Mouse (Mus musculus): ENCODE results near the gene Tsc1. TPM values are rescaled to one million over a fixed set of nuclear protein-coding genes. Genes with fewer than 3 reads are reported as not detected.
A peak's percentile ranks its signal among the peaks of the same experiment; 100 is the strongest.

The Tsc1 gene
- polyA plus RNA-seq (2015; fragmentation: Nextera tagmentation; extraction: Ambion mirVana) = 3.7 TPM in 2 replicates

- H3K4me3 ChIP-seq (ENCODE audit: low read depth, low read length) = peak within 1 kb of the TSS; percentile 100
- H3K36me3 ChIP-seq (replicated peaks; ENCODE audit: insufficient read depth, low read length) = no peaks in the 10 kb centered on the region
- DNase-seq (peak; percentile 99), ATAC-seq (peak; percentile 97)
- H3K4me2 ChIP-seq (ENCODE audit: low read depth, low read length) = peak within 1 kb of the TSS; percentile 98
- peak within 1 kb of the TSS; percentile 97 for H3K9ac ChIP-seq (replicated peaks)
- WGBS (ENCODE audit: insufficient replicate concordance) = 3% methylated on average over 37 of the region's 47 CpGs
- H3K4me1 ChIP-seq (ENCODE audit: insufficient read depth) = peaks cover 12% of the 10 kb centered on the region
- H3K9me3 ChIP-seq (ENCODE audit: low read length) = no peaks in the 10 kb centered on the region
- TF ChIP-seq EP300 (IDR thresholded peaks at IDR 0.05; ENCODE audit: low read depth) (peak; percentile 91), CTCF (IDR thresholded peaks at IDR 0.05; ENCODE audit: low read depth) (peak; percentile 28)
- peak within 1 kb of the TSS; percentile 94 for H3K27ac ChIP-seq (ENCODE audit: low read depth)
- no peaks in the 10 kb centered on the region for H3K27me3 ChIP-seq (ENCODE audit: insufficient read depth, low read length)
Observed at GRCm38 (mm10) chr2:28640461-28641424, at the start of gene Tsc1. Gene Tsc1 (plus strand): TSS chr2:28641228.

- Histone ChIP-seq H3K27me3 (ENCODE audit: insufficient read depth, low read length) (no peaks in the 10 kb centered on the region), H3K27ac (ENCODE audit: low read depth) (no peak overlapping the region), H3K4me1 (ENCODE audit: insufficient read depth) (peaks cover 9% of the 10 kb centered on the region), H3K36me3 (replicated peaks; ENCODE audit: insufficient read depth, low read length) (no peaks in the 10 kb centered on the region), H3K9me3 (ENCODE audit: low read length) (no peaks in the 10 kb centered on the region), H3K4me2 (ENCODE audit: low read depth, low read length) (no peak overlapping the region), H3K4me3 (ENCODE audit: low read depth, low read length) (no peak overlapping the region), H3K9ac (replicated peaks) (no peak overlapping the region)
- TF ChIP-seq CTCF (IDR thresholded peaks at IDR 0.05; ENCODE audit: low read depth) (no peak), EP300 (IDR thresholded peaks at IDR 0.05; ENCODE audit: low read depth) (no peak)
- ATAC-seq (no peak), DNase-seq (no peak)
- 39% methylated on average over 2 of the region's 2 CpGs for WGBS (ENCODE audit: insufficient replicate concordance)
Observed at GRCm38 (mm10) chr2:28591479-28591878, 49.5 kb upstream of the Tsc1 start.

DNA sequence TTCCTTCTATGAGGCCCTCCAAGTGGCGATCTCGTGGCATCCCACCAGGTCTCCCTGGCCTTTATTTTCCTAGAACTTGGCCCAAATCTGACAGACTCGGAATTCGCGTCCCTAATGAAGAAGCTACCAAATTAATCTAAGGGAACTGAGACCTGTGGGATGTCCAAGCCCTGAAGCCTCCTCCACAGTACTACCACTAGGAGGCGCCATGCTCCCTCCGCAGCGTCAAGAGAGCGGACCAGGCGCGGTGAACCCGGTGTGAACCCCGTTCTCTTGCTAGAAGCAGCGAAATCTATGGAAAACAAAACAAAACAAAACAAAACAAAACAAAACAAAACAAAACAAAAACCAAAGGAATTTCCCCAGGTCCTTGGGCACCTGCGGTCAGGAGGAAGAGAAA is 48.2 kb upstream of the Tsc1 start:
- H3K9ac ChIP-seq (replicated peaks) = no peak overlapping the region; the same call in 1 of the 2 replicates
- DNase-seq (peak; percentile 87), ATAC-seq (peak; percentile 51)
- H3K4me2 ChIP-seq (ENCODE audit: low read depth, low read length) = peak overlapping the region; percentile 64
- 3% methylated on average over 15 of the region's 15 CpGs for WGBS (ENCODE audit: insufficient replicate concordance)
- no peak for TF ChIP-seq EP300 (IDR thresholded peaks at IDR 0.05; ENCODE audit: low read depth)
- peak; percentile 99 for TF ChIP-seq CTCF (IDR thresholded peaks at IDR 0.05; ENCODE audit: low read depth)
- no peaks in the 10 kb centered on the region for H3K27me3 ChIP-seq (ENCODE audit: insufficient read depth, low read length)
- H3K27ac ChIP-seq (ENCODE audit: low read depth) = no peak overlapping the region
- H3K4me1 ChIP-seq (ENCODE audit: insufficient read depth) = peaks cover 14% of the 10 kb centered on the region
- no peak overlapping the region for H3K4me3 ChIP-seq (ENCODE audit: low read depth, low read length)
- no peaks in the 10 kb centered on the region for H3K9me3 ChIP-seq (ENCODE audit: low read length)
- H3K36me3 ChIP-seq (replicated peaks; ENCODE audit: insufficient read depth, low read length) = no peaks in the 10 kb centered on the region

- peak overlapping the region; percentile 49; the same call in 1 of the 2 replicates for H3K27ac ChIP-seq (ENCODE audit: low read depth)
- DNase-seq = peak; percentile 24
- no peak overlapping the region for H3K9ac ChIP-seq (replicated peaks)
Observed at GRCm38 (mm10) chr2:28596021-28596420, 45.0 kb upstream of the Tsc1 start.

GRCm38 (mm10) chr2:28596998-28597397 is 44.0 kb upstream of the Tsc1 start:
- Histone ChIP-seq H3K4me1 (ENCODE audit: insufficient read depth) (peaks cover 55% of the 10 kb centered on the region), H3K36me3 (replicated peaks; ENCODE audit: insufficient read depth, low read length) (no peaks in the 10 kb centered on the region), H3K4me3 (ENCODE audit: low read depth, low read length) (no peak overlapping the region), H3K9me3 (ENCODE audit: low read length) (no peaks in the 10 kb centered on the region), H3K9ac (replicated peaks) (no peak overlapping the region; the same call in 1 of the 2 replicates), H3K27ac (ENCODE audit: low read depth) (peak overlapping the region; percentile 70), H3K4me2 (ENCODE audit: low read depth, low read length) (no peak overlapping the region), H3K27me3 (ENCODE audit: insufficient read depth, low read length) (no peaks in the 10 kb centered on the region)
- DNase-seq = peak; percentile 80
- no peak for ATAC-seq
- WGBS (ENCODE audit: insufficient replicate concordance) = 75% methylated on average over 7 of the region's 7 CpGs
- TF ChIP-seq CTCF (IDR thresholded peaks at IDR 0.05; ENCODE audit: low read depth) (peak; percentile 85), EP300 (IDR thresholded peaks at IDR 0.05; ENCODE audit: low read depth) (peak; percentile 37; the same call in 1 of the 2 replicates)

More at GRCm38 (mm10) chr2:28596021-28596420, 45.0 kb upstream of the Tsc1 start:
- 52% methylated on average over 7 of the region's 7 CpGs for WGBS (ENCODE audit: insufficient replicate concordance)
- Histone ChIP-seq H3K4me1 (ENCODE audit: insufficient read depth) (peaks cover 47% of the 10 kb centered on the region), H3K9me3 (ENCODE audit: low read length) (no peaks in the 10 kb centered on the region), H3K36me3 (replicated peaks; ENCODE audit: insufficient read depth, low read length) (no peaks in the 10 kb centered on the region), H3K4me2 (ENCODE audit: low read depth, low read length) (no peak overlapping the region), H3K4me3 (ENCODE audit: low read depth, low read length) (no peak overlapping the region), H3K27me3 (ENCODE audit: insufficient read depth, low read length) (no peaks in the 10 kb centered on the region)
- TF ChIP-seq CTCF (IDR thresholded peaks at IDR 0.05; ENCODE audit: low read depth) (no peak), EP300 (IDR thresholded peaks at IDR 0.05; ENCODE audit: low read depth) (peak; percentile 95)
- peak; percentile 67 for ATAC-seq

Measured in liver, postnatal 0 days (tissue).